Mouse (Mus musculus): ENCODE measurements around the gene Sv2a.

GRCm38 (mm10) chr3:96170976-96171545 lies 9.9 kb upstream of the Sv2a start:
- TF ChIP-seq POLR2A (IDR thresholded peaks at IDR 0.05; ENCODE audit: insufficient read depth, low read depth, low read length) (no peak), CTCF (IDR thresholded peaks at IDR 0.05) (no peak)

Data from heart, adult 2 months (tissue).